Mouse (Mus musculus) lung, embryonic 15.5 days (tissue): ENCODE data around the gene Raet1e. TPM values are rescaled to one million over a fixed set of nuclear protein-coding genes. Genes with fewer than 3 reads are reported as not detected.
"Not testable (repeated sequence)": the region's sequence is repeated elsewhere in the genome, so short reads cannot be mapped to it uniquely, and the experiment has no call there.

Experiments
- ATAC-seq: fragments of 200-750 bp; cut with Nextera tagmentation; 2 replicates; pipeline ENCODE4 v1.8.0; 2017; ENCODE audit warnings: moderate number of reproducible peaks, borderline replicate concordance; ENCODE audit not compliant: low FRiP score, low TSS enrichment; ENCODE audit errors: extremely low read depth
- H3K27ac ChIP-seq: fragments of 300-500 bp; sonication (generic); 2 replicates; pipeline ENCODE4 v1.5.1; 2015; ENCODE audit warnings: moderate library complexity, mild to moderate bottlenecking, inconsistent platforms
- H3K27me3 ChIP-seq: fragments of 300-500 bp; sonication (generic); 2 replicates; pipeline ENCODE4 v1.6.1; 2015; ENCODE audit warnings: inconsistent platforms
- H3K36me3 ChIP-seq: fragments of 300-500 bp; sonication (generic); 2 replicates; pipeline ENCODE4 v1.6.1; 2015; ENCODE audit warnings: inconsistent platforms
- H3K4me1 ChIP-seq: fragments of 300-500 bp; sonication (generic); 2 replicates; pipeline ENCODE4 v1.6.1; 2015; ENCODE audit warnings: inconsistent platforms
- H3K4me2 ChIP-seq: fragments of 300-500 bp; sonication (generic); 2 replicates; pipeline ENCODE4 v1.6.1; 2015; ENCODE audit warnings: inconsistent platforms, mild to moderate bottlenecking, moderate library complexity
- H3K4me3 ChIP-seq: fragments of 300-500 bp; sonication (generic); 2 replicates; pipeline ENCODE4 v1.5.1; 2015; ENCODE audit warnings: mild to moderate bottlenecking, inconsistent platforms
- H3K9ac ChIP-seq: fragments of 300-500 bp; sonication (generic); 2 replicates; pipeline ENCODE4 v1.6.1; 2015; ENCODE audit warnings: inconsistent platforms
- H3K9me3 ChIP-seq: fragments of 300-500 bp; sonication (generic); 2 replicates; pipeline ENCODE4 v1.6.1; 2016; ENCODE audit warnings: inconsistent platforms
- WGBS: fragments of 180-500 bp; shearing (Covaris S2); methylation state at CpG from one replicate; pipeline ENCODE4 v1.1.7; 2015; 5-methylcytosine and 5-hydroxymethylcytosine counted together
- polyA plus RNA-seq: library from polyadenylated mRNA; unstranded; fragments of >200 nt; fragmentation: Nextera tagmentation; extraction: Ambion mirVana; gene quantifications from 2 replicates; pipeline ENCODE4 v1.2.1, GENCODE M21; 2015

The Raet1e gene
- polyA plus RNA-seq, 1 experiment from 2014 or later, result 8.0 TPM

DNA sequence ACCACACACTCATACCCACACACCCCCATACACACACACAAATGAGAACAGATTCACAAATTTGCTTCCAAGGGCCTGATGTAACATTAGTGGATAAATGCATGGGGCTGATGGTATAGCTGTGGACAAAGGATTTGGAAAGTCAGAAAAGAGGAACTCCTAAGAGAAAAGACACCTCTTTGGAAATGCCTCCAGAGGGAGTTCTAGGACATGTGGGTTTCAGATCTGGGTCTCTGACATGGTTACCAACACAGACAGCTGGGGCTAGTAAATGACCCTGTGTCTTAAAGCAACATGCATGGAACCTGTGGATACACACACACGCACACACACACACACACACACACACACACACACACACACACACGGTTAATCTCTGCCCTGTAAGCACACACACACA, 202.6 kb downstream of the Raet1e start:
- not testable (repeated sequence) for H3K27ac ChIP-seq, H3K27me3 ChIP-seq, H3K4me2 ChIP-seq, ATAC-seq, H3K4me1 ChIP-seq, H3K4me3 ChIP-seq, H3K36me3 ChIP-seq, H3K9ac ChIP-seq, H3K9me3 ChIP-seq
- WGBS, result 40% methylated on average over 2 of the region's 2 CpGs

DNA sequence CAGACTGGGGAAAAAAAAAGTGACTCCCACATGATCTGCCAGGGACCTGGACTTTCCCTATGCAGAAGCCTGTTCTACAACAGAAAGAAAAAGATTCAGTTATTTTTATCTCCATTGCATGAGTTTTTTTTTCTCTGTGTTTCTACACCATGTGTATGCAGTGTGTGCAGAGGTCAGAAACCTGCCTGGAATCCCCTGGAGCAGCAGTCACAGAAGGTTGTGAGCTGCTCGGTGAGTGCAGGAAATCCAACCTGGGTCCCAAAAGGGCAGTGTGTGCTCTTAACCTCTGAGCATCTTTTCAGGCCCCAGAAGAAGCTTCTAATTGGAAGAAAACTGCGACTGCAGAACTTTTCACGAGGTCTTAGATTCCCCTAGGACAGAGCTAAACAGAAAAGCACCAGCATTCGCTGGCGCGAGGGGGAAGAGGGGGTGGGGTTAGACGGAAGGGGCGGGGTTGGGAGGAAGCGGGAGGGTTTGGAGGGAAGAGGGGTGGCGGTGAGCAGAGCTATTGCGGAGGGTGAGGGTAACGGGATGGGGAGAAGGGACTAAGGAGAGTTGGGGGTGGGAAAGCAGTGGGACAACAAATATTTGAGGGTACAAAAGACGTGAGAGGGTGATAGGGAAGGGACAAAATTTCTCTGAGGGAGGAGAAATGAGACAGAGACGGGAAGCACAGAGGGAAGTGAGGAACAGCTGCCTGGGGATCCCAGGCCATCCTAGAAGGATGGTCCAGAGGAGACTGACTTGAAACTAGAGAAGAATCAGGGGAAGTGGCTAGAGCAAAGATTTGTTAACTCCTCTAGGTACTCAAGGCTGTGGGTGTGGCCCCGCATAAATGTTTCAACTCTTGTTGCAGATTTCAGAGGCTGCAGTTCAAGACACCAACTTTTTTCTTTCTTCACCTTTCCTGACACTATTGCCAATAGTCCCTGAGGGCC, 203.3 kb downstream of the Raet1e start:
- WGBS, result 0% methylated on average over 8 of the region's 15 CpGs
- H3K4me1 ChIP-seq, H3K9me3 ChIP-seq, H3K27ac ChIP-seq, H3K27me3 ChIP-seq, H3K9ac ChIP-seq, H3K36me3 ChIP-seq: not testable (repeated sequence)
- H3K4me2 ChIP-seq, result peak overlapping the region; percentile 44; the same call in 1 of the 2 replicates
- peak overlapping the region; percentile 23 for H3K4me3 ChIP-seq
- peak; percentile 81; the same call in 1 of the 2 replicates for ATAC-seq

DNA sequence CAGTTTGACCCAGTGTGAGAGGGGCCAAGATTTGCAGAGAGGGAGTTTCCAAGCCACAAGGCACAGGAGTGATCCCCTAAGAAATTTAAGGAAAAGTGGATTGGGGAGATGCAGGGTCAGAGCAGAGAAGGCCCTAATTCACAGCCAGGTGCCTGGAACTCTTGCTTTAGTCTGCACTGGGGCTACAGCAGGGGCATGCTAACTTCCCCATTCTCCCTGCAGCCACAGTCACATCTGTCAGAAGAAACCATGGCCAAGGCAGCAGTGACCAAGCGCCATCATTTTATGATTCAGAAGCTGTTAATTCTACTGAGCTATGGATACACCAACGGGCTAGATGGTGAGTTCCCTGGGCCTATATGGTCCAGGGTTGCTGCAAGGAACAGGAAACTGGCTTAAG, 204.1 kb downstream of the Raet1e start:
- 82% methylated on average over 2 of the region's 2 CpGs for WGBS
- not testable (repeated sequence) for ATAC-seq, H3K4me2 ChIP-seq, H3K9ac ChIP-seq, H3K4me1 ChIP-seq, H3K36me3 ChIP-seq, H3K27me3 ChIP-seq, H3K9me3 ChIP-seq, H3K27ac ChIP-seq, H3K4me3 ChIP-seq

DNA sequence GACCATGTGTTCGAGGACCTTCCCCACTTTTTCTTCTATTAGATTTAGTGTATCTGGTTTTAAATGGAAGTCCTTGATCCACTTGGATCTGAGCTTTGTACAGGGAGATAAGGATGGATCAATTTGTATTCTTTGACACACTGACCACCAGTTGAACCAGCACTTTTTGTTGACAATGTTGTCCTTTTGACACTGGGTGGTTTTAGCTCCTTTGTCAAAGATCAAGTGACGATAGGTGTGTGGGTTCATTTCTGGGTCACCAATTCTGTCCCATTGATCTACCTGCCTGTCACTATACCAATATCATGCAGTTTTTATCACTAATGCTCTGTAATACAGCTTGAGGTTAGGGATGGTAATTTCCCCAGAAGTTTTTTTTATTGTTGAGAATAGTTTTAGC, 206.5 kb downstream of the Raet1e start:
- not testable (repeated sequence) for H3K4me2 ChIP-seq, ATAC-seq, H3K4me1 ChIP-seq, H3K9ac ChIP-seq, H3K4me3 ChIP-seq, H3K27ac ChIP-seq, H3K36me3 ChIP-seq, H3K27me3 ChIP-seq, H3K9me3 ChIP-seq
- WGBS, result 48% methylated on average over 2 of the region's 2 CpGs

DNA sequence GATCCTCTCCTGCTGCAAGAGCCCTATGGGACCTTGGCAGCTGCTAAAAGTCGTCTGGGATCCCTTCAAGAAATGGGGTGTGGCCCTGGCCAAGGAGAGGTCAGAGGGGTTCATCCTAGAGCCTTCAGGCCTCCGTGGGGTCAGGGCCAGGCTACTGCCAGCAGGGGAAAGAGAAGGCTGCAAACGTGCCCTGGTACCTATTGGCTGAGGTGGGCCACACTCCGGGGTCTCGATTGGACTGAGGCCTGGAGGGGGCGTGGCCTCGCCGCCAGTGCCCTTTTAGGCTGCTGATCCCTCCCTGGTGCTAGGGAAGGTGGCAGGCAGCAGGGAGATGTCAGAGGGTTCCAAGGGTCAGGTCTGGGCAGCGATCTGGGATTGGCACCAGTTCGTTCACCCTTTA, 222.9 kb downstream of the Raet1e start:
- not testable (repeated sequence) for H3K4me2 ChIP-seq, H3K9ac ChIP-seq, H3K9me3 ChIP-seq, H3K4me1 ChIP-seq, H3K4me3 ChIP-seq, H3K27me3 ChIP-seq, H3K36me3 ChIP-seq, H3K27ac ChIP-seq
- WGBS, result 7% methylated on average over 9 of the region's 10 CpGs
- peak; percentile 49; the same call in 1 of the 2 replicates for ATAC-seq

- not testable (repeated sequence) for H3K4me2 ChIP-seq, H3K27ac ChIP-seq, H3K27me3 ChIP-seq, H3K4me1 ChIP-seq, H3K4me3 ChIP-seq, ATAC-seq, H3K9me3 ChIP-seq, H3K9ac ChIP-seq, H3K36me3 ChIP-seq
- 82% methylated on average over 7 of the region's 7 CpGs for WGBS
These were observed 231.8 kb downstream of the Raet1e start for GRCm38 (mm10) chr10:22390146-22390545.

DNA sequence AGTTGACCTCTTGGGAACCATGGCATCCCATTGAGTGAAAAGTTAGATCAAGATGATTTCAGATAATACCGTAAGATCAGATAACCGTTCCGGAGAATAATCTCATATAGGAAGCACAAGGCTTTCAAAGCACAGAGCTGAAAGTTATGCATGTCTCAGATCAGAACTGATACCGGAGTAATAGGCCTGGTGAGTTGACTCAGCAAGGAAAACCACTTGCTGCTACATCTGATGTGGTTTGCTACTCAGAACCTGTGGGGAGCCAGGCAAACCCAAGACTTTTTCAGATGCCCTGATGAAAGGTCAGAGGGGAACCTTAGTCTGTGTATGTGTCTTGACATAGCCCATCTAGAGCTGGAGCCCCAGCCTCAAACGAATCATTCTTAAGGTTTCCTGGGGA, 233.2 kb downstream of the Raet1e start:
- WGBS, result 83% methylated on average over 4 of the region's 5 CpGs
- not testable (repeated sequence) for H3K9ac ChIP-seq, ATAC-seq, H3K27me3 ChIP-seq, H3K36me3 ChIP-seq, H3K27ac ChIP-seq, H3K9me3 ChIP-seq, H3K4me3 ChIP-seq, H3K4me1 ChIP-seq, H3K4me2 ChIP-seq

DNA sequence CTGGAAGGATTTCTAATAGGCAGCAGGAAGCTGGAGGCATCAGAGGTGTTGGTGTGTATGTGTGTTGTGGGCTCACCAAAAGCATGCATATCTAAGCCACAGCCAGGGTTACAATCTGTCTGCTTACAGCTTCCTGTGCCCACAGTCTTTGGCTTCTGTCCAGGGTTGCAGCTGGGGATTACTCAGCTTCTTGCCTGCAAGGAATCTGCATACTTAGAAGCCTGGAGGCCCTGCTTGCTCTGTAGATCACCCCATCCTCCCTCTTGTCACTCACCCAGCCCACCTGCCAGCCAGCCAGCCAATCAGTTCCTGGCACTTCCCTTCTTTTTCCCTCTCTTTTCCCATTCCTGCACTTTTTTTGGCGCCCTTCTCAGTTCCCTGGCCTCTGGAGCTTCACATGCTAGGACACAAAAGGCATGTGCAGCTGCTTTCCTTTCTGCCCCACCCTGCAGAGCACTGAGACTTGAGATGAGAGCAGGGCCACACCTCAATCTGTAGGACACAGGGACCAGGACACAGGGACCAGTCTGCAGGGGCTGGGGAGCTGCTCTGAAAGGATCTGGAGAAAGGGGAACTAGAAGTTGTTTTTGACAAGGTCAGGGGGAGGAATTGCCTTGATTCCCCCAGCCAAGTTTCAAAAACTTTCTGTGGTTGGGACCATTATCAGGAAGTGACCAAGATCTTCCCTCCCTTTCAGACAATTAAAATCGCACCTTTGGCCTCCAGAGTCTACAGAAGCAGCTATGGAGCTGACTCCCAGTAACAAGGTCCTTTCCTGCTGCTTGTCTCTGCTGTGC, 234.9 kb downstream of the Raet1e start:
- not testable (repeated sequence) for H3K27ac ChIP-seq, H3K36me3 ChIP-seq, H3K4me1 ChIP-seq, H3K9ac ChIP-seq, H3K4me3 ChIP-seq, H3K9me3 ChIP-seq, H3K27me3 ChIP-seq, H3K4me2 ChIP-seq
- 0 out of 2 replicates have a peak, but pooled peaks have one; percentile 62 for ATAC-seq
- WGBS, result no CpG with 5 or more reads among the region's 2 CpGs

GRCm38 (mm10) chr10:22396680-22397079, 238.3 kb downstream of the Raet1e start:
- not testable (repeated sequence) for H3K4me3 ChIP-seq, H3K27me3 ChIP-seq, ATAC-seq, H3K4me2 ChIP-seq, H3K36me3 ChIP-seq, H3K27ac ChIP-seq, H3K9ac ChIP-seq, H3K9me3 ChIP-seq, H3K4me1 ChIP-seq
- 24% methylated on average over 1 of the region's 1 CpGs for WGBS

GRCm38 (mm10) chr10:22402225-22402917, 244.0 kb downstream of the Raet1e start:
- 0% methylated on average over 9 of the region's 11 CpGs for WGBS
- not testable (repeated sequence) for H3K9me3 ChIP-seq, H3K27ac ChIP-seq, H3K4me1 ChIP-seq, H3K36me3 ChIP-seq, H3K4me2 ChIP-seq, H3K4me3 ChIP-seq, H3K27me3 ChIP-seq, H3K9ac ChIP-seq
- ATAC-seq, result peak; percentile 82

DNA sequence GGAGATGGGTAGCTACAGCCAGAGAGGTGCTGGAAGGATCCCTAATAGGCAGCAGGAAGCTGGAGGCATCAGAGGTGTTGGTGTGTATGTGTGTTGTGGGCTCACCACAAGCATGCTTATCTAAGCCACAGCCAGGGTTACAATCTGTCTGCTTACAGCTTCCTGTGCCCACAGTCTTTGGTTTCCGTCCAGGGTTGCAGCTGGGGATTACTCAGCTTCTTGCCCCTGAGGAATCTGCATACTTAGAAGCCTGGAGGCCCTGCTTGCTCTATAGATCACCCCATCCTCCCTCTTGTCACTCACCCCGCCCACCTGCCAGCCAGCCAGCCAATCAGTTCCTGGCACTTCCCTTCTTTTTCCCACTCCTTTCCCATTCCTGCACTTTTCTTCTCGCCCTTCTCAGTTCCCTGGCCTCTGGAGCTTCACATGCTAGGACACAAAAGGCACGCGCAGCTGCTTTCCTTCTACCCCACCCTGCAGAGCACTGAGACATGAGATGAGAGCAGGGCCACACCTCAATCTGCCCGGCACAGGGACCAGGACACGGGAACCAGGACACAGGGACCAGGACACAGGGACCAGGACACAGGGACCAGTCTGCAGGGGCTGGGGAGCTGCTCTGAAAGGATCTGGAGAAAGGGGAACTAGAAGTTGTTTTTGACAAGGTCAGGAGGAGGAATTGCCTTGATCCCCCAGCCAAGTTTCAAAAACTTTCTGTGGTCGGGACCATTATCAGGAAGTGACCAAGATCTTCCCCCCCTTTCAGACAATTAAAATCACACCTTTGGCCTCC, 255.5 kb downstream of the Raet1e start:
- not testable (repeated sequence) for H3K9me3 ChIP-seq, H3K27me3 ChIP-seq, H3K27ac ChIP-seq, H3K4me2 ChIP-seq, H3K36me3 ChIP-seq, H3K4me1 ChIP-seq, H3K4me3 ChIP-seq, H3K9ac ChIP-seq
- 0% methylated on average over 2 of the region's 8 CpGs for WGBS
- ATAC-seq, result peak; percentile 76; the same call in 1 of the 2 replicates
